In the genomic region with DNA sequence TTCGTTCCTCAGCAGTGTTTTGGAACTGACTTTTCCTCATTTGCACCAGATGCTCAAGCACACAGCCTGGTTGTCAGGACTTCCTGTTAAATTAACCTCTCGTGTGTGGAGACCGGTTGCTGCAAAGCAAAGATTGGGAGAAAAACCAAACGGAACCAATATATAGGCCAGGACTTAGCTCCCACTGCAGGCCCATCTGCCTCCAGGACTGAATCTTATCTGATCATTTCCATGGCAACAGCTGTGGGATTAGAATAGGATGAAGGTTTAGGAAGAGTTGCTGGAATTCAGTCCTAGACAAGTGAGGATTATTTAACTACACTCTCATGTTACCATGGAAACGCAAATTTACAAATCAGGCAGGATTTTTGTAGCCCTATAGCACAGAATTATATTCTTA, we compare ENCODE assay signal across 10 mouse cellular contexts.
DNase-seq lines count a peak whose midpoint lies in the region; ATAC-seq and TF ChIP-seq lines count a peak whose summit lies in the region.
"Had no signal": no experiment of that assay in that cellular context is flagged by ENCODE, and none has a peak within 500 bp of the region (broad histone marks: within the 10 kb centered on the region; RNA-seq: fewer than 3 reads in every experiment).

No protein-coding gene starts in this region.

- H3K27ac ChIP-seq in lung, embryonic 14.5 days (ENCODE audit: low read depth) = no peak overlapping the region
- H3K27ac ChIP-seq in hindbrain, embryonic 13.5 days = peak overlapping the region; percentile 55; the same call in 1 of the 2 replicates
- H3K27ac ChIP-seq in stomach, postnatal 0 days (replicated peaks) = no peak overlapping the region
- H3K27ac ChIP-seq in heart, embryonic 10.5 days = no peak overlapping the region
- H3K27ac ChIP-seq: limb, embryonic 13.5 days had no signal

- intact Hi-C loops in left cerebral cortex, postnatal 36 days (cut with DNase I) = no loop called here

- no peaks in the 10 kb centered on the region for H3K36me3 ChIP-seq in lung, embryonic 14.5 days (ENCODE audit: insufficient read depth)
- H3K36me3 ChIP-seq in hindbrain, embryonic 13.5 days = no peaks in the 10 kb centered on the region
- H3K36me3 ChIP-seq in stomach, postnatal 0 days (ENCODE audit: control insufficient read depth, insufficient read depth, low read length) = no peaks in the 10 kb centered on the region
- no peaks in the 10 kb centered on the region for H3K36me3 ChIP-seq in heart, embryonic 10.5 days
- H3K36me3 ChIP-seq: limb, embryonic 13.5 days had no signal

- TF ChIP-seq EP300 in stomach, postnatal 0 days (optimal IDR thresholded peaks at IDR 0.05) = no peak

- H3K4me1 ChIP-seq in lung, embryonic 14.5 days (ENCODE audit: insufficient read depth) = no peaks in the 10 kb centered on the region
- peaks cover 15% of the 10 kb centered on the region for H3K4me1 ChIP-seq in hindbrain, embryonic 13.5 days (replicated peaks)
- no peaks in the 10 kb centered on the region for H3K4me1 ChIP-seq in stomach, postnatal 0 days (replicated peaks; ENCODE audit: control insufficient read depth, insufficient read depth)
- H3K4me1 ChIP-seq in heart, embryonic 10.5 days = 0 out of 2 replicates have a peak, but pooled peaks cover 5% of the 10 kb centered on the region

- H3K9me3 ChIP-seq in lung, embryonic 14.5 days (ENCODE audit: low read depth, low read length) = no peaks in the 10 kb centered on the region
- no peaks in the 10 kb centered on the region for H3K9me3 ChIP-seq in hindbrain, embryonic 13.5 days
- no peaks in the 10 kb centered on the region for H3K9me3 ChIP-seq in stomach, postnatal 0 days (ENCODE audit: control insufficient read depth, low read length)
- H3K9me3 ChIP-seq in heart, embryonic 10.5 days = no peaks in the 10 kb centered on the region
- H3K9me3 ChIP-seq: limb, embryonic 13.5 days had no signal

- peak; percentile 16 for DNase-seq in lung, embryonic 14.5 days
- DNase-seq in lung, postnatal 14 days = no peak
- DNase-seq in left cerebral cortex, postnatal 36 days (ENCODE audit: low spot score in 2 of 2) = peak; percentile 14 to 19
- peak; percentile 20 for DNase-seq in right cerebral cortex, postnatal 25 days
- no peak for DNase-seq in stomach, postnatal 0 days (ENCODE audit: low spot score)
- DNase-seq in heart, postnatal 4 days = no peak
- no peak for DNase-seq in heart, embryonic 10.5 days (ENCODE audit: low spot score)
- DNase-seq: heart, postnatal 36 days had no signal

- 37% methylated on average over 5 of the region's 5 CpGs for WGBS in lung, embryonic 14.5 days
- WGBS in hindbrain, embryonic 13.5 days = 36% methylated on average over 5 of the region's 5 CpGs
- whole genome bisulfite sequencing in stomach, postnatal 0 days = 48% methylated on average over 5 of the region's 5 CpGs
- 58% methylated on average over 5 of the region's 5 CpGs for WGBS in heart, embryonic 10.5 days

- H3K27me3 ChIP-seq in lung, embryonic 14.5 days (ENCODE audit: insufficient read depth, low read length) = no peaks in the 10 kb centered on the region
- no peaks in the 10 kb centered on the region for H3K27me3 ChIP-seq in hindbrain, embryonic 13.5 days
- H3K27me3 ChIP-seq in stomach, postnatal 0 days (ENCODE audit: control insufficient read depth, insufficient read depth, low read length) = no peaks in the 10 kb centered on the region
- no peaks in the 10 kb centered on the region for H3K27me3 ChIP-seq in heart, embryonic 10.5 days (ENCODE audit: insufficient read depth, poor library complexity, severe bottlenecking)
- H3K27me3 ChIP-seq: limb, embryonic 13.5 days had no signal

- H3K9ac ChIP-seq in lung, embryonic 14.5 days = no peak overlapping the region
- no peak overlapping the region for H3K9ac ChIP-seq in hindbrain, embryonic 13.5 days
- H3K9ac ChIP-seq in stomach, postnatal 0 days (ENCODE audit: low read length) = no peak overlapping the region
- H3K9ac ChIP-seq: limb, embryonic 13.5 days had no signal

- H3K4me3 ChIP-seq in lung, embryonic 14.5 days (ENCODE audit: low read depth, low read length) = no peak overlapping the region
- no peak overlapping the region for H3K4me3 ChIP-seq in hindbrain, embryonic 13.5 days
- no peak overlapping the region for H3K4me3 ChIP-seq in stomach, postnatal 0 days (ENCODE audit: low read depth, low read length)
- H3K4me3 ChIP-seq in heart, embryonic 10.5 days = no peak overlapping the region
- H3K4me3 ChIP-seq: limb, embryonic 13.5 days had no signal

- TF ChIP-seq CTCF in lung, embryonic 14.5 days (IDR thresholded peaks at IDR 0.05; ENCODE audit: low read depth) = no peak
- TF ChIP-seq CTCF in stomach, postnatal 0 days (IDR thresholded peaks at IDR 0.05; ENCODE audit: low read depth) = no peak

- no peak overlapping the region for H3K4me2 ChIP-seq in lung, embryonic 14.5 days
- no peak overlapping the region for H3K4me2 ChIP-seq in hindbrain, embryonic 13.5 days
- H3K4me2 ChIP-seq in stomach, postnatal 0 days (replicated peaks; ENCODE audit: low read depth) = no peak overlapping the region
- H3K4me2 ChIP-seq: limb, embryonic 13.5 days had no signal

- ATAC-seq in lung, embryonic 14.5 days (ENCODE audit: insufficient read depth) = no peak
- no peak for ATAC-seq in hindbrain, embryonic 13.5 days (ENCODE audit: low FRiP score)
- no peak for ATAC-seq in stomach, postnatal 0 days (ENCODE audit: low FRiP score, low TSS enrichment)

Comparison
In these comparisons a context has a peak if more than half of its experiments do, and no peak if none do; other contexts are left out.
1. DNase-seq: peak in lung, embryonic 14.5 days (single experiment), left cerebral cortex, postnatal 36 days (2 of 2) and right cerebral cortex, postnatal 25 days (single experiment); none in lung, postnatal 14 days (single experiment), stomach, postnatal 0 days (single experiment), heart, postnatal 4 days (single experiment) and heart, embryonic 10.5 days (single experiment).